Mouse (Mus musculus): ENCODE measurements around the gene Avpr1a. TPM values are rescaled to one million over a fixed set of nuclear protein-coding genes. Genes with fewer than 3 reads are reported as not detected.

Avpr1a gene
- polyA plus RNA-seq (2014; fragmentation: Illumina TruSeq; extraction: RNeasy Lipid Tissue Mini Kit (QIAGEN cat#74804); ENCODE audit: low read depth, low replicate concordance): 1.2 TPM

GRCm38 (mm10) chr10:122447861-122448716, at the start of gene Avpr1a:
TSS of gene Avpr1a (plus strand) at chr10:122448499.

Other genes starting within 250 kb of the Avpr1a start
- gene Ppm1h, start 230.3 kb downstream of the Avpr1a start, polyA plus RNA-seq (2014; fragmentation: Illumina TruSeq; extraction: RNeasy Lipid Tissue Mini Kit (QIAGEN cat#74804); ENCODE audit: low read depth, low replicate concordance): 6.2 TPM

All from heart, adult 10 weeks (tissue).